Mouse (Mus musculus) intestine, embryonic 14.5 days (tissue): Measurements from ENCODE around the gene Glyctk. TPM values are rescaled to one million over a fixed set of nuclear protein-coding genes. Genes with fewer than 3 reads are reported as not detected.

Source experiments
- ATAC-seq: fragments of 200-750 bp; cut with Nextera tagmentation; replicated peaks from 2 replicates; pipeline ENCODE4 v1.8.0; 2017; ENCODE audit warnings: low read depth, moderate number of reproducible peaks, moderate TSS enrichment, moderate library complexity; ENCODE audit not compliant: low FRiP score, low TSS enrichment
- DNase-seq: peaks from one replicate; pipeline ENCODE4 v3.0.0-alpha.2; 2018; ENCODE audit warnings: low spot score
- H3K27ac ChIP-seq: fragments of 300-500 bp; sonication (generic); 2 replicates; pipeline ENCODE4 v1.5.1; 2014; ENCODE audit warnings: low read depth, mild to moderate bottlenecking, control low read depth
- H3K27me3 ChIP-seq: fragments of 300-500 bp; sonication (generic); replicated peaks from 2 replicates; pipeline ENCODE4 v1.6.1; 2014; ENCODE audit warnings: low read length, control low read depth; ENCODE audit not compliant: control insufficient read depth, insufficient read depth
- H3K36me3 ChIP-seq: fragments of 300-500 bp; sonication (generic); 2 replicates; pipeline ENCODE4 v1.6.1; 2014; ENCODE audit warnings: low read length, control low read depth; ENCODE audit not compliant: control insufficient read depth, insufficient read depth
- H3K4me1 ChIP-seq: fragments of 300-500 bp; sonication (generic); replicated peaks from 2 replicates; pipeline ENCODE4 v1.6.1; 2014; ENCODE audit warnings: low read length, control low read depth, mixed read lengths; ENCODE audit not compliant: control insufficient read depth, insufficient read depth
- H3K4me2 ChIP-seq: fragments of 300-500 bp; sonication (generic); 2 replicates; pipeline ENCODE4 v1.6.1; 2014; ENCODE audit warnings: low read length
- H3K4me3 ChIP-seq: fragments of 300-500 bp; sonication (generic); 2 replicates; pipeline ENCODE4 v1.5.1; 2014; ENCODE audit warnings: low read depth, low read length, control low read depth, mixed read lengths
- H3K9ac ChIP-seq: fragments of 300-500 bp; sonication (generic); 2 replicates; pipeline ENCODE4 v1.6.1; 2014; ENCODE audit warnings: mild to moderate bottlenecking, low read length
- H3K9me3 ChIP-seq: fragments of 300-500 bp; sonication (generic); 2 replicates; pipeline ENCODE4 v1.6.1; 2016; ENCODE audit warnings: low read length, control low read depth; ENCODE audit not compliant: control insufficient read depth
- WGBS: fragments of 180-500 bp; shearing (Covaris S2); extraction: QIAGEN DNeasy Blood & Tissue Kit; methylation state at CpG from one replicate; pipeline ENCODE4 v1.1.7; 2014; 5-methylcytosine and 5-hydroxymethylcytosine counted together
- polyA plus RNA-seq: library from polyadenylated mRNA; unstranded; fragments of >200 nt; fragmentation: Nextera tagmentation; extraction: Ambion mirVana; gene quantifications from 2 replicates; pipeline ENCODE4 v1.2.1, GENCODE M21; 2014

Glyctk gene
- polyA plus RNA-seq, 1 experiment from 2014 or later = 1.7 TPM

GRCm38 (mm10) chr9:106198962-106199458, 41.1 kb upstream of the Glyctk start:
- peak; percentile 61 for ATAC-seq
- Histone ChIP-seq H3K27ac (peak overlapping the region; percentile 27; the same call in 1 of the 2 replicates), H3K4me1 (peaks cover 22% of the 10 kb centered on the region), H3K9me3 (no peaks in the 10 kb centered on the region), H3K4me3 (peak overlapping the region; percentile 62), H3K27me3 (no peaks in the 10 kb centered on the region), H3K4me2 (peak overlapping the region; percentile 70), H3K36me3 (peaks cover 14% of the 10 kb centered on the region), H3K9ac (peak overlapping the region; percentile 66)
- DNase-seq = peak; percentile 82
- WGBS = 1% methylated on average over 30 of the region's 51 CpGs

GRCm38 (mm10) chr9:106197732-106198131, 39.8 kb upstream of the Glyctk start:
- DNase-seq (no peak), ATAC-seq (no peak)
- Histone ChIP-seq H3K27ac (no peak overlapping the region), H3K27me3 (no peaks in the 10 kb centered on the region), H3K9ac (no peak overlapping the region), H3K9me3 (no peaks in the 10 kb centered on the region), H3K4me2 (0 out of 2 replicates have a peak overlapping the region, but pooled peaks have one; percentile 70), H3K4me3 (no peak overlapping the region), H3K36me3 (peaks cover 17% of the 10 kb centered on the region), H3K4me1 (peaks cover 17% of the 10 kb centered on the region)
- WGBS = 93% methylated on average over 9 of the region's 9 CpGs

- Histone ChIP-seq H3K4me3 (no peak overlapping the region), H3K4me1 (peaks cover 15% of the 10 kb centered on the region), H3K9ac (no peak overlapping the region), H3K27me3 (no peaks in the 10 kb centered on the region), H3K4me2 (no peak overlapping the region), H3K36me3 (peaks cover 22% of the 10 kb centered on the region), H3K9me3 (no peaks in the 10 kb centered on the region), H3K27ac (no peak overlapping the region)
- ATAC-seq = no peak
- WGBS = 88% methylated on average over 3 of the region's 3 CpGs
- DNase-seq = no peak
Observed at GRCm38 (mm10) chr9:106197081-106197713, 39.3 kb upstream of the Glyctk start.

GRCm38 (mm10) chr9:106195693-106196092, 37.8 kb upstream of the Glyctk start:
- DNase-seq (no peak), ATAC-seq (no peak)
- no peak overlapping the region for H3K9ac ChIP-seq
- H3K4me1 ChIP-seq = peaks cover 11% of the 10 kb centered on the region
- 86% methylated on average over 8 of the region's 8 CpGs for WGBS
- no peaks in the 10 kb centered on the region for H3K27me3 ChIP-seq
- H3K4me2 ChIP-seq = no peak overlapping the region
- no peaks in the 10 kb centered on the region for H3K9me3 ChIP-seq
- H3K4me3 ChIP-seq = no peak overlapping the region
- peaks cover 37% of the 10 kb centered on the region for H3K36me3 ChIP-seq
- H3K27ac ChIP-seq = no peak overlapping the region

GRCm38 (mm10) chr9:106193930-106194807, 36.2 kb upstream of the Glyctk start:
- no peak overlapping the region for H3K4me2 ChIP-seq
- no peak overlapping the region for H3K9ac ChIP-seq
- 89% methylated on average over 8 of the region's 8 CpGs for WGBS
- no peaks in the 10 kb centered on the region for H3K9me3 ChIP-seq
- no peaks in the 10 kb centered on the region for H3K27me3 ChIP-seq
- DNase-seq = no peak
- H3K4me1 ChIP-seq = peaks cover 5% of the 10 kb centered on the region; the same call in 1 of the 2 replicates
- no peak for ATAC-seq
- H3K27ac ChIP-seq = no peak overlapping the region
- peaks cover 52% of the 10 kb centered on the region for H3K36me3 ChIP-seq
- H3K4me3 ChIP-seq = no peak overlapping the region

GRCm38 (mm10) chr9:106192998-106193397, 35.1 kb upstream of the Glyctk start:
- peaks cover 64% of the 10 kb centered on the region for H3K36me3 ChIP-seq

GRCm38 (mm10) chr9:106192024-106192423, 34.1 kb upstream of the Glyctk start:
- ATAC-seq (no peak), DNase-seq (no peak)
- 92% methylated on average over 8 of the region's 8 CpGs for WGBS

More at GRCm38 (mm10) chr9:106192998-106193397, 35.1 kb upstream of the Glyctk start:
- Histone ChIP-seq H3K4me2 (no peak overlapping the region), H3K9me3 (no peaks in the 10 kb centered on the region), H3K27ac (no peak overlapping the region), H3K9ac (no peak overlapping the region), H3K4me1 (no peaks in the 10 kb centered on the region), H3K4me3 (no peak overlapping the region), H3K27me3 (no peaks in the 10 kb centered on the region)
- ATAC-seq (no peak), DNase-seq (no peak)
- 84% methylated on average over 1 of the region's 1 CpGs for WGBS

GRCm38 (mm10) chr9:106191355-106191754, 33.4 kb upstream of the Glyctk start:
- DNase-seq = no peak
- H3K4me3 ChIP-seq = no peak overlapping the region
- WGBS = 95% methylated on average over 1 of the region's 1 CpGs
- H3K27me3 ChIP-seq = no peaks in the 10 kb centered on the region
- H3K9me3 ChIP-seq = no peaks in the 10 kb centered on the region
- peaks cover 79% of the 10 kb centered on the region for H3K36me3 ChIP-seq
- H3K9ac ChIP-seq = no peak overlapping the region
- no peak for ATAC-seq
- H3K4me1 ChIP-seq = no peaks in the 10 kb centered on the region
- no peak overlapping the region for H3K27ac ChIP-seq
- H3K4me2 ChIP-seq = no peak overlapping the region

More at GRCm38 (mm10) chr9:106192024-106192423, 34.1 kb upstream of the Glyctk start:
- Histone ChIP-seq H3K4me1 (no peaks in the 10 kb centered on the region), H3K4me2 (no peak overlapping the region), H3K4me3 (no peak overlapping the region), H3K9ac (no peak overlapping the region), H3K9me3 (no peaks in the 10 kb centered on the region), H3K27ac (no peak overlapping the region), H3K27me3 (no peaks in the 10 kb centered on the region), H3K36me3 (peaks cover 73% of the 10 kb centered on the region)
